Mouse (Mus musculus): ENCODE measurements at regions not wholly inside any gene's neighbourhood (a gene's known extent, or its start where the extent isn't known, plus 50 kb on each side); places are given as distances from the start of the nearest gene placed in this dataset.

DNA sequence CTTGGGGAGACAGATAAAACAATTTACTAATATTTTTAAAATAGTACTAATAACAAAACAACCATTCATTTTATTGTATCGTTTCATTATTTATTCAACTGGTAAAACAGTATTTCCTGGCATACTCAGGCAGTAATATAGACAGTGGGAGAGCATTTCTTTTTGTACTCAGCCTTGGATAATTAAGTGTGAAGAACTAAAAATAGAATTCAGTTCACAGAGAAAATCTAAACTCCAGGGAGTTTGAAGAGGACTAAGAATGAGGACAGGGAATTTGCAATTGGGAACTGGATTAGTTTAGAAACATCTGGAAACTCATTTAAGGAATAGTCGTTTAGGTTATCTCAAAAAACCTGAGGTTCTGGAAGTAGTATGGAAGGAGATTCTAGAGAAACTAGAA, 525.4 kb upstream of the Gje1 start:
- DNase-seq (ENCODE audit: low read depth in 1 of 2, low spot score in 2 of 2) = no peak
- Histone ChIP-seq H3K4me1 (ENCODE audit: control insufficient read depth, insufficient read depth, insufficient read length) (no peaks in the 10 kb centered on the region), H3K27me3 (ENCODE audit: control insufficient read depth, insufficient read depth, low read length) (no peaks in the 10 kb centered on the region), H3K36me3 (ENCODE audit: control insufficient read depth, insufficient read depth, low read length) (no peaks in the 10 kb centered on the region), H3K4me3 (ENCODE audit: extremely low read depth, insufficient read depth, insufficient read length) (no peak overlapping the region), H3K27ac (ENCODE audit: insufficient read depth, low read length) (no peak overlapping the region)
- TF ChIP-seq POLR2A (IDR thresholded peaks at IDR 0.05; ENCODE audit: low read depth, low read length) (no peak), CTCF (IDR thresholded peaks at IDR 0.05; ENCODE audit: extremely low read depth, insufficient read depth, insufficient read length, insufficient replicate concordance) (no peak)
- 84% methylated on average over 2 of the region's 2 CpGs for WGBS

DNA sequence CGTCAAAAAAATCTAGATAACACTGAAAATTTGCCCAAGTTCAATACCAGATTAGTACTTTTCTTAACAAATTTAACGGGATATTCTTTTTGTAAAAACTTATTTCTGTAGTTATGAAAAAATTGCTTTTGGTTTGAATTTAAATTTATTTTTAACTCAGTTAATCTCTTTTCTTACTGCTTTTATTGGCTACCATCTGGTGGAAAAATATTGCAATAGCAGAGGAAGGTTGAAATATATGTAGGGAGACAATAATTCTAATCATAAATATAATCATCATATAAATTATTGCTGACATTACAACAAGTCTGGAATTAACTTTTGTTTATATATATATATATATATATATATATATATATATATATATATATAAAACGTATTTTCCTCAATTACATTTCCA, 500.9 kb upstream of the Gje1 start:
- Histone ChIP-seq H3K36me3 (ENCODE audit: control insufficient read depth, insufficient read depth, low read length) (no peaks in the 10 kb centered on the region), H3K27ac (ENCODE audit: insufficient read depth, low read length) (no peak overlapping the region), H3K4me1 (ENCODE audit: control insufficient read depth, insufficient read depth, insufficient read length) (no peaks in the 10 kb centered on the region), H3K27me3 (ENCODE audit: control insufficient read depth, insufficient read depth, low read length) (no peaks in the 10 kb centered on the region), H3K4me3 (ENCODE audit: extremely low read depth, insufficient read depth, insufficient read length) (no peak overlapping the region)
- 82% methylated on average over 3 of the region's 3 CpGs for WGBS
- TF ChIP-seq POLR2A (IDR thresholded peaks at IDR 0.05; ENCODE audit: low read depth, low read length) = no peak
- TF ChIP-seq CTCF (IDR thresholded peaks at IDR 0.05; ENCODE audit: extremely low read depth, insufficient read depth, insufficient read length, insufficient replicate concordance) = no peak
- no peak for DNase-seq (ENCODE audit: low read depth in 1 of 2, low spot score in 2 of 2)

DNA sequence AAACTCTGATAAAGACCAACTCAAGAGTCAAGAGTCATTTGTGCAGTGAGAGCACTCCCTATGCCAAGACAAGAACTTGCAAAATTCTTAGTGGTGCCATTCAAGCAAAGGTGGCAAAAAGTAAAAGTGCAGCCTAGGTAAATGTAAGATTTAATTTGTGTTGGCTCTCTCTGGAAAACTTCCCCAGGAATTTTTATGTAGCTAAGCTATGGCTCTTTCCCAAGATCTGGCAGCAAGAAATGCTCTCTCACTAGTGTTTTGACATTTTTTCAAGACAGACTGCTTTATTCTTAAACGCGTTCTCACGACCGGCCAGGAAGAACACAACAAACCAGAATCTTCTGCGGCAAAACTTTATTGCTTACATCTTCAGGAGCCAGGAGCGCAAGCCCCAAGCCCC, 461.6 kb upstream of the Gje1 start:
- DNase-seq (ENCODE audit: low read depth in 1 of 2, low spot score in 2 of 2) = no peak
- no peaks in the 10 kb centered on the region for H3K36me3 ChIP-seq (ENCODE audit: control insufficient read depth, insufficient read depth, low read length)
- no peak overlapping the region for H3K4me3 ChIP-seq (ENCODE audit: extremely low read depth, insufficient read depth, insufficient read length)
- no peaks in the 10 kb centered on the region for H3K27me3 ChIP-seq (ENCODE audit: control insufficient read depth, insufficient read depth, low read length)
- no peak overlapping the region for H3K27ac ChIP-seq (ENCODE audit: insufficient read depth, low read length)
- H3K4me1 ChIP-seq (ENCODE audit: control insufficient read depth, insufficient read depth, insufficient read length) = no peaks in the 10 kb centered on the region
- no peak for TF ChIP-seq CTCF (IDR thresholded peaks at IDR 0.05; ENCODE audit: extremely low read depth, insufficient read depth, insufficient read length, insufficient replicate concordance)
- WGBS = 93% methylated on average over 6 of the region's 6 CpGs

- no peaks in the 10 kb centered on the region for H3K4me1 ChIP-seq (ENCODE audit: control insufficient read depth, insufficient read depth, insufficient read length)
- H3K27ac ChIP-seq (ENCODE audit: insufficient read depth, low read length) = no peak overlapping the region
- TF ChIP-seq CTCF (IDR thresholded peaks at IDR 0.05; ENCODE audit: extremely low read depth, insufficient read depth, insufficient read length, insufficient replicate concordance) = no peak
- no peak for TF ChIP-seq POLR2A (IDR thresholded peaks at IDR 0.05; ENCODE audit: low read depth, low read length)
- H3K27me3 ChIP-seq (ENCODE audit: control insufficient read depth, insufficient read depth, low read length) = no peaks in the 10 kb centered on the region
- 90% methylated on average over 1 of the region's 1 CpGs for WGBS
- H3K4me3 ChIP-seq (ENCODE audit: extremely low read depth, insufficient read depth, insufficient read length) = no peak overlapping the region
- H3K36me3 ChIP-seq (ENCODE audit: control insufficient read depth, insufficient read depth, low read length) = no peaks in the 10 kb centered on the region
- no peak for DNase-seq (ENCODE audit: low read depth in 1 of 2, low spot score in 2 of 2)
Observed at GRCm38 (mm10) chr10:15174421-15174820, 456.4 kb upstream of the Gje1 start.

DNA sequence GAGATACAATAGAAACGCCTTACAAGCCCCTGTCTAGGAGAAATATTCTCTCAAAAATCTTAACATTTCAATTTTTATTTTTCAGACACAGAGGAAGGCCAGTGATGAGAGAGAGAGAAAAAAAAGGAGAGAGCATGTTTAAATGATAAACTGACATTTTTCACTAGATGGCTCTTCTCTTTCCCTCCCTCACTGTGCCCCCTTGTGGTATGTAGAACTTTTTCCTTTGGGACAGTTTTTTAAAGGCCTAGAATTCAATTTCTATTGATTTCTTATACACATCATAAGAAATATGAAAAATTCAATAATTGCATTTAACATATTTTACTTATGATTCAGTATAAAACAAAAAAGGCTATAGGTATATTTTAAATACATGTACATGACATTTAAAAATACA, 454.5 kb upstream of the Gje1 start:
- Histone ChIP-seq H3K27me3 (ENCODE audit: control insufficient read depth, insufficient read depth, low read length) (no peaks in the 10 kb centered on the region), H3K4me3 (ENCODE audit: extremely low read depth, insufficient read depth, insufficient read length) (no peak overlapping the region), H3K4me1 (ENCODE audit: control insufficient read depth, insufficient read depth, insufficient read length) (no peaks in the 10 kb centered on the region), H3K27ac (ENCODE audit: insufficient read depth, low read length) (no peak overlapping the region), H3K36me3 (ENCODE audit: control insufficient read depth, insufficient read depth, low read length) (no peaks in the 10 kb centered on the region)
- TF ChIP-seq CTCF (IDR thresholded peaks at IDR 0.05; ENCODE audit: extremely low read depth, insufficient read depth, insufficient read length, insufficient replicate concordance) = no peak
- TF ChIP-seq POLR2A (IDR thresholded peaks at IDR 0.05; ENCODE audit: low read depth, low read length) = no peak
- DNase-seq (ENCODE audit: low read depth in 1 of 2, low spot score in 2 of 2) = no peak
- 73% methylated on average over 1 of the region's 1 CpGs for WGBS

- Histone ChIP-seq H3K4me1 (ENCODE audit: control insufficient read depth, insufficient read depth, insufficient read length) (no peaks in the 10 kb centered on the region), H3K27ac (ENCODE audit: insufficient read depth, low read length) (no peak overlapping the region), H3K27me3 (ENCODE audit: control insufficient read depth, insufficient read depth, low read length) (no peaks in the 10 kb centered on the region), H3K4me3 (ENCODE audit: extremely low read depth, insufficient read depth, insufficient read length) (no peak overlapping the region), H3K36me3 (ENCODE audit: control insufficient read depth, insufficient read depth, low read length) (no peaks in the 10 kb centered on the region)
- no peak for DNase-seq (ENCODE audit: low read depth in 1 of 2, low spot score in 2 of 2)
- TF ChIP-seq CTCF (IDR thresholded peaks at IDR 0.05; ENCODE audit: extremely low read depth, insufficient read depth, insufficient read length, insufficient replicate concordance) (no peak), POLR2A (IDR thresholded peaks at IDR 0.05; ENCODE audit: low read depth, low read length) (no peak)
- 78% methylated on average over 2 of the region's 2 CpGs for WGBS
Observed at GRCm38 (mm10) chr10:15140703-15141102, 422.7 kb upstream of the Gje1 start.
